Mouse (Mus musculus) thymus, adult 2 months (tissue): ENCODE results near the gene Clcn5. TPM values are rescaled to one million over a fixed set of nuclear protein-coding genes. Genes with fewer than 3 reads are reported as not detected.

Source experiments
- DNase-seq: peaks from one replicate; pipeline ENCODE4 v3.0.0; 2021
- H3K27ac ChIP-seq: fragments of 200-500 bp; 2 replicates; pipeline ENCODE4 v1.5.1; 2012; ENCODE audit warnings: low read length, control low read depth; ENCODE audit not compliant: control insufficient read depth, insufficient read depth
- H3K27me3 ChIP-seq: fragments of 200-500 bp; 2 replicates; pipeline ENCODE4 v1.6.1; 2012; ENCODE audit warnings: mild to moderate bottlenecking, low read length, moderate library complexity, mixed read lengths; ENCODE audit not compliant: control insufficient read depth, insufficient read depth
- H3K36me3 ChIP-seq: fragments of 200-500 bp; 2 replicates; pipeline ENCODE4 v1.6.1; 2012; ENCODE audit warnings: mild to moderate bottlenecking, low read length, moderate library complexity; ENCODE audit not compliant: control insufficient read depth, insufficient read depth
- H3K4me1 ChIP-seq: fragments of 200-500 bp; replicated peaks from 2 replicates; pipeline ENCODE4 v1.6.1; 2012; ENCODE audit warnings: low read length; ENCODE audit not compliant: control insufficient read depth, insufficient read depth
- H3K4me3 ChIP-seq: fragments of 200-500 bp; 2 replicates; pipeline ENCODE4 v1.5.1; 2012; ENCODE audit warnings: mild to moderate bottlenecking, low read length, control low read depth, moderate library complexity; ENCODE audit not compliant: control insufficient read depth, insufficient read depth
- CTCF ChIP-seq: fragments of 200-500 bp; IDR thresholded peaks from 2 replicates; pipeline ENCODE4 v1.5.1; 2012; ENCODE audit warnings: mild to moderate bottlenecking, control low read depth, low read length, moderate library complexity, borderline replicate concordance; ENCODE audit not compliant: control insufficient read depth, poor library complexity, insufficient read depth; ENCODE audit errors: extremely low read depth
- POLR2A ChIP-seq: fragments of 200-500 bp; IDR thresholded peaks from 2 replicates; pipeline ENCODE4 v1.6.1; 2012; ENCODE audit warnings: mild to moderate bottlenecking, low read length, control low read depth, moderate library complexity; ENCODE audit not compliant: control insufficient read depth, poor library complexity, insufficient read depth; ENCODE audit errors: extremely low read depth
- WGBS: fragments of 180-500 bp; shearing (Covaris S2); methylation state at CpG from one replicate; pipeline ENCODE4 v1.1.7; 2018; 5-methylcytosine and 5-hydroxymethylcytosine counted together
- polyA plus RNA-seq: library from polyadenylated mRNA; depleted of rRNA; stranded (reverse); fragments of >200 nt; gene quantifications from 2 replicates; pipeline ENCODE4 v1.2.3, GENCODE M21; 2012; rRNA removed

Clcn5 gene
- polyA plus RNA-seq: 3.2 and 3.9 TPM in 2 replicates

GRCm38 (mm10) chrX:7319089-7319721 lies at the start of gene Clcn5:
Gene Clcn5 (minus strand): TSS chrX:7319358.
- H3K27ac ChIP-seq: no peak within 1 kb of the TSS
- WGBS: 2% methylated on average over 32 of the region's 43 CpGs
- no peaks in the 10 kb centered on the region for H3K27me3 ChIP-seq
- no peaks in the 10 kb centered on the region for H3K36me3 ChIP-seq
- H3K4me3 ChIP-seq: peak within 1 kb of the TSS; percentile 80
- H3K4me1 ChIP-seq: no peaks in the 10 kb centered on the region
- peak; percentile 91 for DNase-seq
- no peak for TF ChIP-seq CTCF
- 0 out of 2 replicates have a peak, but pooled peaks have one; percentile 49 for TF ChIP-seq POLR2A

GRCm38 (mm10) chrX:7325455-7325854 lies 6.3 kb upstream of the Clcn5 start:
- WGBS: 60% methylated on average over 2 of the region's 2 CpGs
- H3K36me3 ChIP-seq: no peaks in the 10 kb centered on the region
- no peaks in the 10 kb centered on the region for H3K4me1 ChIP-seq
- no peaks in the 10 kb centered on the region for H3K27me3 ChIP-seq
- no peak overlapping the region for H3K4me3 ChIP-seq
- DNase-seq: no peak
- no peak overlapping the region for H3K27ac ChIP-seq
- TF ChIP-seq POLR2A (no peak), CTCF (no peak)

GRCm38 (mm10) chrX:7322288-7322687 lies 3.1 kb upstream of the Clcn5 start:
- Histone ChIP-seq H3K4me3 (no peak overlapping the region), H3K27ac (no peak overlapping the region), H3K4me1 (no peaks in the 10 kb centered on the region), H3K27me3 (no peaks in the 10 kb centered on the region), H3K36me3 (no peaks in the 10 kb centered on the region)
- TF ChIP-seq CTCF: no peak
- no peak for TF ChIP-seq POLR2A
- peak; percentile 41 for DNase-seq
- WGBS: 3% methylated on average over 7 of the region's 7 CpGs

- no peak overlapping the region for H3K4me3 ChIP-seq
- DNase-seq: no peak
- no peaks in the 10 kb centered on the region for H3K4me1 ChIP-seq
- H3K36me3 ChIP-seq: no peaks in the 10 kb centered on the region
- no peak for TF ChIP-seq POLR2A
- TF ChIP-seq CTCF: no peak
- WGBS: 97% methylated on average over 2 of the region's 2 CpGs
- H3K27ac ChIP-seq: no peak overlapping the region
- H3K27me3 ChIP-seq: no peaks in the 10 kb centered on the region
Observed at GRCm38 (mm10) chrX:7320571-7320970, 1.4 kb upstream of the Clcn5 start.

GRCm38 (mm10) chrX:7318551-7319025 lies 570 bp downstream of the Clcn5 start:
- H3K4me1 ChIP-seq: no peaks in the 10 kb centered on the region
- no peak for DNase-seq
- no peaks in the 10 kb centered on the region for H3K36me3 ChIP-seq
- H3K27me3 ChIP-seq: no peaks in the 10 kb centered on the region
- H3K27ac ChIP-seq: no peak overlapping the region
- 1% methylated on average over 36 of the region's 37 CpGs for WGBS
- H3K4me3 ChIP-seq: peak overlapping the region; percentile 80
- no peak for TF ChIP-seq POLR2A
- no peak for TF ChIP-seq CTCF

GRCm38 (mm10) chrX:7315115-7315514 lies 4.0 kb downstream of the Clcn5 start:
- TF ChIP-seq POLR2A: no peak
- WGBS: 93% methylated on average over 10 of the region's 10 CpGs
- no peak overlapping the region for H3K4me3 ChIP-seq

GRCm38 (mm10) chrX:7314645-7315044 lies 4.5 kb downstream of the Clcn5 start:
- Histone ChIP-seq H3K4me1 (no peaks in the 10 kb centered on the region), H3K27ac (no peak overlapping the region), H3K36me3 (no peaks in the 10 kb centered on the region), H3K27me3 (no peaks in the 10 kb centered on the region), H3K4me3 (no peak overlapping the region)
- WGBS: 98% methylated on average over 4 of the region's 4 CpGs
- no peak for DNase-seq
- no peak for TF ChIP-seq CTCF
- no peak for TF ChIP-seq POLR2A

More at GRCm38 (mm10) chrX:7315115-7315514, 4.0 kb downstream of the Clcn5 start:
- no peak for DNase-seq
- no peaks in the 10 kb centered on the region for H3K27me3 ChIP-seq
- no peak overlapping the region for H3K27ac ChIP-seq
- no peaks in the 10 kb centered on the region for H3K4me1 ChIP-seq
- H3K36me3 ChIP-seq: no peaks in the 10 kb centered on the region
